Mouse (Mus musculus) hindbrain, postnatal 0 days (tissue): ENCODE data around the gene Pkp4. TPM values are rescaled to one million over a fixed set of nuclear protein-coding genes. Genes with fewer than 3 reads are reported as not detected.

ENCODE experiments used
- ATAC-seq: fragments of 200-750 bp; cut with Nextera tagmentation; 2 replicates; pipeline ENCODE4 v1.8.0; 2017; ENCODE audit warnings: mild to moderate bottlenecking, moderate TSS enrichment, moderate library complexity
- DNase-seq: peaks from one replicate; pipeline ENCODE4 v3.0.0-alpha.2; 2015; ENCODE audit warnings: low spot score
- H3K27ac ChIP-seq: fragments of 300-500 bp; sonication (generic); 2 replicates; pipeline ENCODE4 v1.5.1; 2014; ENCODE audit warnings: mild to moderate bottlenecking
- H3K27me3 ChIP-seq: fragments of 300-500 bp; sonication (generic); 2 replicates; pipeline ENCODE4 v1.6.1; 2014; ENCODE audit warnings: low read length, mixed read lengths; ENCODE audit not compliant: insufficient read depth
- H3K36me3 ChIP-seq: fragments of 300-500 bp; sonication (generic); 2 replicates; pipeline ENCODE4 v1.6.1; 2014; ENCODE audit warnings: low read length, mixed read lengths; ENCODE audit not compliant: insufficient read depth
- H3K4me1 ChIP-seq: fragments of 300-500 bp; sonication (generic); 2 replicates; pipeline ENCODE4 v1.6.1; 2014; ENCODE audit warnings: antibody characterized with exemption, low read length, mixed read lengths; ENCODE audit not compliant: insufficient read depth
- H3K4me2 ChIP-seq: fragments of 300-500 bp; sonication (generic); 2 replicates; pipeline ENCODE4 v1.6.1; 2014; ENCODE audit warnings: low read depth, mild to moderate bottlenecking, low read length, moderate library complexity, mixed read lengths
- H3K4me3 ChIP-seq: fragments of 300-500 bp; sonication (generic); 2 replicates; pipeline ENCODE4 v1.5.1; 2014; ENCODE audit warnings: low read length
- H3K9ac ChIP-seq: fragments of 300-500 bp; sonication (generic); replicated peaks from 2 replicates; pipeline ENCODE4 v1.6.1; 2014; ENCODE audit warnings: mild to moderate bottlenecking, low read length, moderate library complexity, mixed read lengths
- H3K9me3 ChIP-seq: fragments of 300-500 bp; sonication (generic); 2 replicates; pipeline ENCODE4 v1.6.1; 2016; ENCODE audit warnings: low read length, mixed read lengths
- CTCF ChIP-seq: IDR thresholded peaks from 2 replicates; pipeline ENCODE4 v1.5.1; 2016; ENCODE audit warnings: antibody characterized with exemption, control low read depth, low read depth
- WGBS: fragments of 180-500 bp; shearing (Covaris S2); extraction: QIAGEN DNeasy Blood & Tissue Kit; methylation state at CpG from one replicate; pipeline ENCODE4 v1.1.7; 2014; 5-methylcytosine and 5-hydroxymethylcytosine counted together
- polyA plus RNA-seq: library from polyadenylated mRNA; unstranded; fragments of >200 nt; fragmentation: Nextera tagmentation; extraction: Ambion mirVana; gene quantifications from 2 replicates; pipeline ENCODE4 v1.2.1, GENCODE M21; 2015
- total RNA-seq: library from RNA; depleted of rRNA; stranded (reverse); fragments of >200 nt; gene quantifications from 2 replicates; pipeline ENCODE4 v1.2.3, GENCODE M21; 2014; rRNA removed

The Pkp4 gene
- total and polyA plus RNA-seq, 2 experiments from 2014 or later = 22.9 to 100 TPM

GRCm38 (mm10) chr2:59400901-59401378, 240.3 kb downstream of the Pkp4 start:
- TF ChIP-seq CTCF = no peak
- Histone ChIP-seq H3K9ac (no peak overlapping the region), H3K36me3 (no peaks in the 10 kb centered on the region), H3K27ac (peak overlapping the region; percentile 4; the same call in 1 of the 2 replicates), H3K27me3 (no peaks in the 10 kb centered on the region), H3K4me2 (no peak overlapping the region), H3K9me3 (no peaks in the 10 kb centered on the region), H3K4me3 (no peak overlapping the region), H3K4me1 (no peaks in the 10 kb centered on the region)
- DNase-seq (no peak), ATAC-seq (no peak)
- 69% methylated on average over 2 of the region's 2 CpGs for WGBS

- H3K4me1 ChIP-seq = no peaks in the 10 kb centered on the region
- ATAC-seq (peak; percentile 45; the same call in 1 of the 2 replicates), DNase-seq (no peak)
- no peak overlapping the region for H3K9ac ChIP-seq
- no peaks in the 10 kb centered on the region for H3K27me3 ChIP-seq
- H3K4me3 ChIP-seq = no peak overlapping the region
- peak overlapping the region; percentile 32; the same call in 1 of the 2 replicates for H3K27ac ChIP-seq
- no peak for TF ChIP-seq CTCF
- 58% methylated on average over 8 of the region's 8 CpGs for WGBS
- no peak overlapping the region for H3K4me2 ChIP-seq
- no peaks in the 10 kb centered on the region for H3K36me3 ChIP-seq
- no peaks in the 10 kb centered on the region for H3K9me3 ChIP-seq
Observed at GRCm38 (mm10) chr2:59401841-59402461, 241.3 kb downstream of the Pkp4 start.

- no peak overlapping the region for H3K4me2 ChIP-seq
- peaks cover 4% of the 10 kb centered on the region; the same call in 1 of the 2 replicates for H3K4me1 ChIP-seq
- WGBS = 60% methylated on average over 8 of the region's 8 CpGs
- TF ChIP-seq CTCF = no peak
- no peak overlapping the region for H3K27ac ChIP-seq
- DNase-seq (peak; percentile 25), ATAC-seq (no peak)
- no peaks in the 10 kb centered on the region for H3K36me3 ChIP-seq
- H3K9me3 ChIP-seq = no peaks in the 10 kb centered on the region
- H3K4me3 ChIP-seq = no peak overlapping the region
- no peak overlapping the region for H3K9ac ChIP-seq
- no peaks in the 10 kb centered on the region for H3K27me3 ChIP-seq
Observed at GRCm38 (mm10) chr2:59404022-59404421, 243.4 kb downstream of the Pkp4 start.

Other genes starting within 250 kb of the Pkp4 start
- 2.9 and 3.3 TPM in 2 replicates for gene Ccdc148, start 167 bp upstream of the Pkp4 start, total RNA-seq
- gene Ccdc148, start 167 bp upstream of the Pkp4 start, polyA plus RNA-seq = 6.0 and 6.5 TPM in 2 replicates